Mouse (Mus musculus) left cerebral cortex, adult 2 months (tissue): ENCODE data around the gene Stx5a. TPM values are rescaled to one million over a fixed set of nuclear protein-coding genes. Genes with fewer than 3 reads are reported as not detected.

ENCODE experiments used
- DNase-seq, 2 experiments: peaks; one replicate each; pipeline ENCODE4 v3.0.0; 2021 to 2022; ENCODE audit warnings: low spot score in 2 of 2, mixed read lengths in 1 of 2; ENCODE audit errors: extremely low spot score in 1 of 2
- H3K27ac ChIP-seq: fragments of 200-600 bp; 2 replicates; pipeline ENCODE4 v1.8.1; 2022
- H3K4me3 ChIP-seq: fragments of 200-600 bp; 2 replicates; pipeline ENCODE4 v1.8.1; 2022
- CTCF ChIP-seq: fragments of 200-600 bp; IDR thresholded peaks from 2 replicates; pipeline ENCODE4 v1.8.1; 2022; ENCODE audit warnings: antibody characterized with exemption, mild to moderate bottlenecking, moderate library complexity
- intact Hi-C: fragments of 180-260 bp; cut with DNase I; formaldehyde crosslinking; loops from one replicate; pipeline ENCODE4 v1.15.1; 2025
- total RNA-seq, 2 experiments: library from RNA; stranded (reverse); gene quantifications; 2 replicates each; pipeline ENCODE4 v1.2.3; 2021

The Stx5a gene
- total RNA-seq, 2 experiments from 2014 or later = 71.2 to 77.9 TPM

DNA sequence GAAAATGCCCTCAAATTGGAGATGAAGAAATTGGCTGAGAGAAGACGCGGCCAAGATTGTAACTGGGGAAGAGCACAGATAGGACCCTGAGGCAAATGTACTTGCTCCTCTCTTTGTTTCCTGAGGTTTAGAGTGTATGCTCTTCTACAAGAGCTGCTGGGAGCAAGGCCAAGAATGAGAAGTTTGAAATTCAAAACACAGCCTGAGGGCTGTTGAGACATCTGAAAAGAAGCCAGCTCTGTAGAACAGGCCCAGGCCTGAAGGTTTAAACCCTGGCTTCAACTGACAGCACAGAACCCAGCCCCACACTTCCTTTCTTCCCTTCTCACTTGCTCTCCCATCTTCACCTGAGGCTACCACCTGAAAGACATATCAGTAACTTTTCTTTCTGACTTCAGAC, 31.2 kb upstream of the Stx5a start:
- no peak for TF ChIP-seq CTCF
- intact Hi-C loops = no loop called here
- H3K27ac ChIP-seq = no peak overlapping the region
- no peak overlapping the region for H3K4me3 ChIP-seq
- no peak for DNase-seq

DNA sequence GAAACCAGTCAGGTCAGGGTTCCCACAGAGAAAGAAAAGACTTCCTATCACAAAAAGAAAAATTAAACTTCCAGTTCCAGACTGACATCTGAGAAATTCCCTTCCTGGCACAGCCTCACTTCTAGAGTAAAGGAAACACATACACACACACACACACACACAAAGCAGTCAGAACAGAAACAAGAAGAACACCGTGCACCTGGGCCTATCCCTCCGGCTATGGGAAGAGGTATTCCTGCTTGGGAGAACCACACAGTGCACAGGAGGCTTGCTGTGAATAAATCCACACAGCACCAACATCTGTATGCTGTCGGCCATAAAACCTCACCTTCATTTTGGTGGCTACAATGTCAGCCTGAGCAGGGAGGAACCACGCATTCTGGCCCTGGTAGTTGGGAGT, 29.7 kb upstream of the Stx5a start:
- intact Hi-C loops = no loop called here
- Histone ChIP-seq H3K27ac (no peak overlapping the region), H3K4me3 (peak overlapping the region; percentile 88)
- no peak for DNase-seq
- TF ChIP-seq CTCF = no peak

DNA sequence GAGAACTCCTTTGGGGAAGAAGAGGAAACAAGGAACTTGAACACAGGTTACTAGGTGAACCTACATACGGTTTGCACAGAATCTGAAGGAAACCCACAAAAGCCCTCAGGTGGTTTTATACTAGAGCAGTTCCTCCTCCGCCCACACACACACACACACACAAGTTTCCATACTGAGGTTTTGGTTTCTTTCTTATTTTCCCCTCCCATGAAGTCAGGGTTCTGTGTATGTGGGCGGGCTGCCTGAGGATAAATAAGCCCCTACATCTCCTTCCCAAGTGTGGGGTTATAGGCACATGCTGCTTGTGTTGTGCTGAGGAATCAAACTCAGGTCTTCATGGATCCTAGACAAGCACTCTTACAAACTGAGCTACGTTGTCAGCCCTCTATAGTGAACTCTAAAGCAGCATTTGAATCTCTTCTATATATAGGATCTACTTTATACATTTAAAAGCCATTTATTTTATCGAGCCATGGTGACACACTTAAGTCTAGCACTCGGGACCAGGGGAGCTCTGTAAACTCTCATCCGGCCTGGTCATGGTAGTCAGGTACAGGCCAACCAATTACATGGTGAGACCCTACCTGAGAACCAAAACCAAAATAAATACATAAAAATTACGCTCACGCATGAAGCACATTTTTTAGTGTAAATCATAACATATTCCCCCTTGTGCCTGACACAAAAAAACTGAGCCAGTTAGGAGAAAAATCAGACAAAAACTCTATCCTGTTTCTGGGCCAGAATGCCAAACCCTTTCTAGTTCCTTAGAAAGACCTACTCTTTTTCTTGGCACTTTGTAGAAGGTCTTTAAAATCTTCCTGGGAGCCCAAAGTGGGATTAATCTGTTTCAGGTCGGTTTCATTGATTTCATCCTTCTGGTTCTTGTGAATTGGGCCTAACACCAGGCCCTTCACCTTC, 29.0 kb upstream of the Stx5a start:
- no peak for TF ChIP-seq CTCF

DNA sequence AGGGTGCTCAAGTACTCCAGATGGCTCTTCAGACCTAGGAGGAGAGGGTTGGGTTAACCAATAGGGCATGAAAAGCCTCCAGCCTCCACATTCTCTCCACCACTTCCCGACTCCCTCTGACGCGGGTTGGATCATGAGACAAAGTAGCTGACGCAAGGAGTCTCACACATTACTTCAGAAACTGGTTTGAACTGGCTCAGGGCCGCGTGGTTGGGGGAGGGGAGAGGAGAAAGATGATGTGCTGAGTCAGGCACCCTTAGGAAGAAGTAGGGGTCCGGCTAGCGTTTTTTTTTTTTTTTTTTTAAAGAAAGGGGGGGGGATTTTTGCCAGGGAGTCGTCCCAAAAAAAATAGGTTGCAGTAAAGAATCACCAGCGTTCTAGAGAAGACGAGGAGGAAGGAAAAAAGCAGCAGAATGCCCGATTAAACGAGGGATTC, 28.3 kb upstream of the Stx5a start:
- Histone ChIP-seq H3K27ac (peak overlapping the region; percentile 93), H3K4me3 (peak overlapping the region; percentile 88)
- no peak for TF ChIP-seq CTCF
- DNase-seq = peak; percentile 56 to 66
- intact Hi-C loops = no loop called here

More for the DNA sequence above, 29.0 kb upstream of the Stx5a start:
- peak overlapping the region; percentile 88 for H3K4me3 ChIP-seq
- peak overlapping the region; percentile 93 for H3K27ac ChIP-seq
- no peak for DNase-seq
- intact Hi-C loops = no loop called here

DNA sequence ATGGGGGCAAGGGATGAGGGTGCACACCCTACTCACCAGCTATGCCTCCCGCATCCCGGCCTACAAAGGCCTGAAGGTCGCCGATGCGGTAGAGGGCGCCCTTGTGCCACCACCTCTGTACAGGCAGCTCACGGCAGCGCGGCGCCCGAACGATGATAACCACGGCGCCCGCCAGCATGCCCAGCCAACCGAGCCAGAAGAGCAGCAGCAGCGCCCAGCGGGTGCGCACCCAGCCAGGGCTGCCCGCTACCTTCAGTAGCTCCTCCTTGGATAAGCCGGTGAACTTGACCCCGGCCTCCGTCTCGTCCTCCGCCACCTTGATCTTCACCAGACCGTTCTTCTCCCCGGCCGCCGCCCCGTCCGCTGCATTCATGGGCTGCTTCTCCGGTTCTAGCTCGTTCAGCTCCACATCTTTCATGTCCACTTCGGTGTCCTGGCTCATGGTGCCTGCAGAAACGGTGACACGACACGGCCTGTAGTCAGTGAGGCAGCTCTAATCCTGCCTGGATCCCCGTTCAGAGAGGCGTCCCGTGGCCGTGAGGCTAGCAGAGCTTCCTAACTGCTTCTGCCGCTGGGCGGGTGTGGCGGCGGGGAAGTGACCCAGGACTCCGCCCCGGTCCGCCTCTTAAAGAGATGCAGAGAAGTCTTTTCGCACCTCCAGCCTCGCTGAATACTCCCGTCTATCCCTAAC, 27.8 kb upstream of the Stx5a start:
- Histone ChIP-seq H3K27ac (peak overlapping the region; percentile 93), H3K4me3 (peak overlapping the region; percentile 88)
- TF ChIP-seq CTCF = peak; percentile 73
- intact Hi-C loops = no loop called here
- peak; percentile 92 for DNase-seq

DNA sequence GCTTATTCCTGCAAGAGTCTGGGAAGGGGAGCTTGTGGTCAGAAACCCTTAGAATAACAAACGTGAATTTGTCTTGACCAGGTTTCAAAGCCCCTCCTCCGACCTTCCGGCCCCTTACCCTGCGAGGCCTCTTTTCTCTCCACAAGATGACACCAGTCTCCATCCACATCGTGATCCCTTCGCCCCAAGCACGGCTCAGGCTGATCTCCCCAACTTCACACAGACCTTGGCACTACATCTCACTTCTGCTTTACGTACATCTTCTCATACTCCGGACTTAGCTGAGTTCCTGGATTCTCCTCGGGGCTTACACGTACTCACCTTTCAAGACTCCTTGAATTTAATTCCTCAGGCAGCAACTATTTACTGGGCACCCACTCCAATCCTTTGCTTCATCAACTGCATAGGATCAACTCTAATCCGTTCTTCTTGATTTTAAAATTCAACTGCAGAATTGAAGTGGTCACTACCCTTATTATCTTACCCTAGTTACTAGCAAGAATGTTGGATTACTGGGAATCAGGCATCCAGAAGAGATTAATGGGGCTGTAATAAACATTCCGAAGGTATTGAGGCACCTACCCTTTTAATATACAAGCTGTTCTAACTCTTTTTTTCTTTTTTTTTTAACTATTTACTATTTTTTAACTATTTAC, 27.1 kb upstream of the Stx5a start:
- no peak for TF ChIP-seq CTCF
- no peak for DNase-seq
- Histone ChIP-seq H3K27ac (peak overlapping the region; percentile 93), H3K4me3 (peak overlapping the region; percentile 88)
- intact Hi-C loops = no loop called here

DNA sequence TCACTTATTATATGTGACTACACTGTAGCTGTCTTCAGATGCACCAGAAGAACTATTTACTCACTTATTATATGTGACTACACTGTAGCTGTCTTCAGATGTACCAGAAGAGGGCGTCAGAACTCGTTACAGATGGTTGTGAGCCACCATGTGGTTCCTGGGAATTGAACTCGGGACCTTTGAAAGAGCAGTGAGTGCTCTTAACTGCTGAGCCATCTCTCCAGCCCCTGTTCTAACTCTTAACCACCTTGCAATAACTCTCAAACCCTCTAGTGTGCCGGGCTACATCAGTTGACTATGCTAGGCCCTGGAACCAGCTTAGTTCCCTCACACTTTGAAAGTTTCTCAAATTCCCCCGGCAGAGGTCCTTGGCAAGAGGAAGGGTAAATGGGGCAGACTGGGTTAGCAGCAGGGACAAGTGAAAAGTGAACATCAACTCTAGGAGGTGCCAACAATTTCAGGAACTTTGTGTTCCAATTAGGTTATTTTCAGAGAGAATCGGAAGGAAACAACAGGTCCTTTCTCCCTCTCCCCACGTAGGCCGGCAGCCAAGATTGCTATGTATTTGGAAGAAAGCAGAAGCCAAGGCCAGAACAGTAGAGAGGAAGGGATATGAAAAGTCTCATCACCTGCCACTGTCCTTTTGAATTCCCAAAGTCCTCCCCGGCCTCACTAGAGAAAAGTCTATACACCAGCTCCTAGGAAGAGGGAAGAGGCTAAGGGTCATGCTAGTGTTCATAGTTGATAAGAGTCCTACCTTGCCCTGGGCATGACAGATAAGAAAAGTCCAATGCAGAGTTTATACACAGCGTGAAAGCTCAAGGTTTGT, 26.3 kb upstream of the Stx5a start:
- Histone ChIP-seq H3K27ac (no peak overlapping the region), H3K4me3 (no peak overlapping the region)
- DNase-seq = no peak
- TF ChIP-seq CTCF = peak; percentile 3
- intact Hi-C loops = no loop called here

DNA sequence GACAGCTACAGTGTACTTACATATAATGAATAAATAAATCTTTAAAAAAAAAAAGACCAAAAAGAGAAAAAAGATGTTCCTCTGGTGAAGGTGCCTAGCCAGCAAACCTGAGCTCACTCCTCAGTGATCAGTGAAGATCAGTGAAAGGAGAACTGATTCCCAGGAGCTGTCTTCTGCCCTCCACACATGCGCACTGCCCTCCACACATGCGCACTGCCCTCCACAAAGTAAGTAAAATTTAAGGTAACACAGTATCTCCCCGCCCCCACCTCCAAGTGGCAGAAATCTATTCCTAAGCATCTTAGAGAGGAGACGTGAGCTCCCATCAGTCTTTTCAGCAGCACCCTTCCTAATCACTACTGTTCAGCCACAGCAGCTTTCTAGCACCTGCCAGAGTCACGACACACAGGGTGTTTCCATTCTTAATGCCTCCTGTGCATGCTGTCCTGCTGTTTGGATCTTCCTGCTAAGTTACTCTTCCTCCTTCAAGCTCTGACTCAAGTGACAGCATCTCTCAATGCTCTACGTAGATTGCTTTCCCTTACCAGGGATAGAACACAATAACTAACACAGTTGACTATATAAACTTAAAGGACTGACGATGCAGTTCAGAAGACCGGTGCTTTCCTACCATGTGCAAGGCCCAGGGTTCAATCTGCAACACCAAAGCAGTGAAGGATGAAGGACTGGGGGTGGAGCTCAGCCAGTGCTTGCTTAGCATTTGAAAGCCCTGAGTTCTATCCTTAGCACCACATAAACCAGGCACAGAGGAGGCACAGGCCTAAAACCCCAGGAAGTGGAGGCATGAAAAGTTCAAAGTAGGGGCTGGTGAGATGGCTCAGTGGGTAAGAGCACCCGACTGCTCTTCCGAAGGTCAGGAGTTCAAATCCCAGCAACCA, 25.1 kb upstream of the Stx5a start:
- Histone ChIP-seq H3K4me3 (no peak overlapping the region), H3K27ac (no peak overlapping the region)
- no peak for TF ChIP-seq CTCF
- intact Hi-C loops = no loop called here
- no peak for DNase-seq

DNA sequence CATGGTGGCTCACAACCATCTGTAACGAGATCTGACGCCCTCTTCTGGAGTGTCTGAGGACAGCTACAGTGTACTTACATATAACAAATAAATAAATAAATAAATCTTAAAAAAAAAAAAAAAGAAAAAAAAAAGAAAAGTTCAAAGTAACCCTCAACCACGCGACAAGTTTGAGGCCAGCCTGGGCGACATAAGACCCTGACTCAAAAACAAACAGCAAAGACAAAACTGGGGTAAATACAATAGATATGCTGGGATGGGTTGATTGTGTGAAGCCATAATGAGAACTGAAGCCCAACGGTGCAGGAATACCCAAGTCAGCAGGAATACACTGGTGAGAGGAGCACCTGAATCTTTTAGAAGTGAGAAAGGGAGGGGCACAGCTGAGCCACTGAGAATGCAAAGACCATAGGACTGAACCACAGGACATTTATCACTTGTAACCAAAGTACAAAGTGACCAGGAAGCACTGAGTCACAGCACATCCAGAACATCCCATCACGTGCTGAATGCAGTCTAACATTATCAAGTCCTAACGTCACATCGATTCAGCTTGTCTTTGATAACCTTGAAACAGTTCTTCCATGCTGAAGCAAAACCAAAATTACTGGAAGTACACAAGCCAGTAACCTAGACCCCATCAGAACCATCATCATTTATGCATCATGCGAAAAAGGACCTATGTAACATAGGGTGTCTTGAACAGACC, 24.3 kb upstream of the Stx5a start:
- no peak for DNase-seq
- no peak overlapping the region for H3K4me3 ChIP-seq
- H3K27ac ChIP-seq = no peak overlapping the region
- intact Hi-C loops = no loop called here
- no peak for TF ChIP-seq CTCF

DNA sequence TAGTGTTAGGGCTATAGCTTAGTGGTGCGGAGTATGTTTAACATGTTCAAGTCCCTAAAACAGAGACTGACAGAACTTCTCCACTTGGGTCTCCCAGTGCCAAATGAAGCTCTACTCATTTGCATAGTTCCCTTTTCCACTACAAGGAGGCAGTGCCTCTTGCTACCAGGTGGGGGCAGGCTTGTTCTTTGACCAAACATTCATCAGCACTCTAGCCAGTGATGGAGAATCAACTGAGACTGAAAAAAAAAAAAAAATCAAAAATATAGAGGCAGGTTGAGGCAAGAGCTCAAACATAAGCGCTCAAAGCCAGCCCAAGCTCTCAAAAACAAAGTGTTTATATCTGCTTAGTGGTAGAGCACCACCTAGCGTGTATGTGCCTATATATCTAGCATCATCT, 22.9 kb upstream of the Stx5a start:
- peak in 1 of 2 experiments; percentile 43 for DNase-seq
- intact Hi-C loops = loop anchor here (2.0 kb wide), 1 partner anchor 150 kb away; no protein-coding TSS in a partner anchor
- TF ChIP-seq CTCF = peak; percentile 82
- Histone ChIP-seq H3K27ac (no peak overlapping the region), H3K4me3 (no peak overlapping the region)
